Mouse (Mus musculus): ENCODE measurements at regions not wholly inside any gene's neighbourhood (a gene's known extent, or its start where the extent isn't known, plus 50 kb on each side); places are given as distances from the start of the nearest gene placed in this dataset.

DNA sequence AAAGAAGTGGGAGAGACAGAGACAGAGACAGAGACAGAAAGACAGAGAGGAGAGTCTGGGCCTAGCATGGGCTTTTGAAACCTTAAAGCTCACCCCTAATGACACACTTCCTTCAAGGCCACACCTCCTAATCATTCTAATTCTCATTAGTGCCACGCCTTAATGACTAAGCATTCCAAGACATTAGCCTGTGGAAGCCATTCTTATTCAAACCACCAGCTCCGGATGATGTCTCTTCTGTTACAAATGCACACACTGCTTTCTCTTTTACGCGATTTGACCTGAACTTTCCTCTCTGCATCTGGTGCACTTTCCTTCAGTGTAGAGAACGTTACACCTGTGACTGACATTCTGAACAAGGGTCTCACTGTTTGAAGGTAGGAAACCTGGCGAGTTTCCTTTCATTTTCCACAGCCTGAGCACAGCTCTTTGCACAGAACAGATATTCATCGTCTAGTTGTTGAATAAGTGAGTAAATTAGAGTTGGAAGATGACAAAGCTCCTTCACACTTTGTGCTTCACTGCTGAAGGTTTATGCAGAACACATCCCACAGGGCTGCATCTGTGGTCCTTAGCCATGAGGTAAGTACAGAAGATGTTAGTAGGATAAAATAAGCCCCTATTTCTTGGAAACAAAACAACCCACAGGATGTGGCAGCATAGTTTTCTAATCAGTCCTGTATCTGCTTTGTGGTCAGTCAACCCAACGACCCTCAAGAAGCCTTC is 116.8 kb downstream of the Faxc start:
- DNase-seq = no peak
- intact Hi-C loops (cut with DNase I) = no loop called here

DNA sequence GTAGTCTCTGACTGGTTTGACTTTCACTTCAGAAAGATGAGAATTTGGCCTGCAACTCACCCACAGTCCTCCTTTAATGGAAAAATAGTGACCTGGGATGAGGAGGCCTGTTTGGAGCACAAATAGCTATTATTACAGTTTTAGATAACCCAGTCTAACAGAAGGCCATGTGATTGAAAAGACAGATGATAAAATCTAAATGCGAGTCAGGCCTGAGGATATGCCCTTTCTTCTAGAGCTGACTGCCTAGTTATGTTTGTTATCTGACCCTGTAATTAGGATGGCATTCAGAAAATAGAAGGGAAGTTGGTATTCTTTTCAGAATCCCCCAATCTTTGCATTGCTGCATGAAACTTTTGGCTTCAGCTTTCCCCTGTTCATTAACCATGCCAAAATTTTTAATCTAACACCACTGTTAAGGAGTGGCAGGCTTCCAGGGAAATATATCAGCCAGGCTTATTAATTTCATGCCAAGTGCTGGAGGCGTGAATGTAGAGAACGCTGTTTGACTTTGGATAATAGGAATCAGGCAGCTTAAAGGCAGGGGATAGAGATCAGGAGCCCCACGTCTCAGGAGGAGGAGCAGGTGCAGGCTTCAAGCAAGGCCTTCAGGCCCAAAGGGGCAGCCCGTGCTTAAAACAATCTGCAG is 135.8 kb downstream of the Faxc start:
- peak; percentile 3 to 12 for DNase-seq
- intact Hi-C loops (cut with DNase I) = no loop called here

DNA sequence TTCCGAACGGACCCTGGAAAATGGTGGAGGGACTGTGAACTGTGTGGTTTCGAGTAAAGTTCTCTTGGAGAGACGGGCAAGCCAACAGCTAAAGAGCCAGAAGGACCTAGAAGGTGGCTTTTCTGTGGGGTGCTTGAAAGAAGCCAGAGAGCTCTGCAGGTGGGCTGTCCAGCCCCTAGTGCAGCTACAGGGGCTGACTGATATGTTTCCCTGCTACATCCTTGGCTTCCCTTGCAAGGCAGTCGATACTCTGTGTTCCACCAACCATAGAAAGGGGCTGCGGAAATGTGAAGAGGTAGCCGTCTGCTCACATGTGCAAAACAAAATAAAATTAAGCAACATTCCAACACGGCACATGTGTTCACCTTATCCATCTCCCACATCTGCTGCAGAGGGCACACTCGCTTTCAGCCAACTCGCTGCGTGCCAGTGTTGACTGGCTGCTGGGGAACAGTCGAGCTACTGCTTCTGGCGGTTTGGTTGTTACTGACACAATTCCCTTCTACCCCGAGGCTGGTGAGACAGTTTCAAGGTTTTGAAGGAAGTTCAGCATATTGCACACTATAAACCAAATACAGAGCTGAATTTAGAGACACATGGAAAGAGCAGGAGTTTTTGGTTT is 136.7 kb downstream of the Faxc start:
- intact Hi-C loops (cut with DNase I) = no loop called here
- DNase-seq = no peak

DNA sequence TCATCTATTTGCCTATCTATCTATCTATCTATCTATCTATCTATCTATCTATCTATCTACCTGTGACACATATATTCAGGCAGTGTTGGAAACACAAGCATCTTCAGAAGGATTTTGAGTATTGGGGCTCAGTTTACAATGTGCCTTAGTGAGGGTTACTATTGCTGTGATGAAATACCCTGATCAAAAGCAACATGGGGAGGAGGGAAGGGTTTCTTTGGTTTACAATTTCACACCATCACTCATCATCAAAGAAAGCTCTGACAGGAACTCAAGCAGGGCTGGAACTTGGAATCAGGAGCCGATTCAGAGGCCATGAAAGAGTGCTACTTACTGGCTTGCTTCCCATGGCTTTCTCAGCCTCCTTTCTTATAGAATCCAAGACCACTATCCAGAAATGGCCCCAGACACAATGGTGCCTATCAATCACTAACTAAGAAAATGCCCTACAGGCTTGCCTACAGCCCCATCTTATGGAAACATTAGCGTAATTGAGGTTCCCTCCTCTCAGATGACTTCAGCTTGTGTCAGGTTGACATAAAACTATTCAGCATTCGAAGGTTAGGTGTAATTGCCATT is 157.2 kb downstream of the Faxc start:
- intact Hi-C loops (cut with DNase I) = no loop called here
- DNase-seq = no peak

DNA sequence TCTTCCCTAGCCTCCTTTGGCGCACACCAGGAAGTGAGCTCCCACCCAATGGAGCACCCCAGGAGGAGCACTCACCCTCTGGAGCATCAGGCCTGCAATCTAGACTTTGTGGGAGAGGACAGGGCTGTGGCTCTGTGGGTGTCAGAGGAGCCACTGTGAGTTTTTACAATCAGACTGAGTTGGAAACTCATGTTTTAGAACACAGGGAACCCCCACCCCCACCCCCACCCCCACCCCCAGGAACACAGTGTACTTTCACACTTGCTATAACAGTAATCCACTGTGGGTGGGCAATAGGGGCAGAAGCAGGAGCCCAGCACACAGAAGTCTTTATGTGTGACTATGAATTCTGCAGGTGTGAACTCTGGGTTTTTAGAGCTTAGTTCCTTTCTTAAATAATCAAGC is 158.5 kb downstream of the Faxc start:
- no peak for DNase-seq
- intact Hi-C loops (cut with DNase I) = no loop called here

DNA sequence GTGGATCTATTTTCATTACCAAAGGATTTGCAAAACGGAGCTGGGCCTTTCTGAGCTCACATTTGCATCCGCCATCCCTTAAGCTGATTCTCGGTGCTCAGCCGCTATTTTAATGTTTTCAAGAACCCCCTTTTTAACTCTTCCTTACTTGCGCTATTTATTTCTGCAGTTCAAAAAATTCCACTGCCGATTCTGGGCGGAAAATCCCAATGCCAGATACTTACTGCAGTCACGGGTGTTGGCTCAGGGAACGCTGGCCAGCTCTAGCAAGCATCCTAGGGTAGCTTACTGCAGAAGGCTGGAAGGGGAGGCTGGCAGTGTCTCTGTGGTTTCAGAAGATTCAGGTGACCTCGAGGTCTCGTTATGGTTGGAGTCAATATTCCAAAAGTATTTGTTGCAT is 159.4 kb downstream of the Faxc start:
- intact Hi-C loops (cut with DNase I) = no loop called here
- DNase-seq = no peak

DNA sequence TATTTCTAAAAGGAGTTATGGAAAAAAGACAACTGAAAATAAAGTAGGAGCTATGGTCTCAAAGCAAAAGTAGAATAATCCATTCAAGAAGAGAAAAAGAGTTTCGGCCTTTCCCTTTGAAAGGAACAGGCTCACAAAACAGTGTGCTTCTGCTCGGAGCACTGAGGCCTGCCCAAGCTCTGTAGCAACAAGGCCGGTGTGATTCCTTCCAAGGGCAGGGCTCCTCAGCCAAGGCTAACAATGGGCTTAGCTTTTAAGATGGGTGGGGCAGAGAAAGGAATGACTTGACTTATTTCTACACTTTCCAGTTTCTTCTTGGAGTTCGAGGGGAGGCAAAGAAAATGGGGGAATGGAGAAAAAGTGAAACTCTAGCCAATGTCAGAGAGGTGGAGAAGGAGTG is 161.4 kb downstream of the Faxc start:
- intact Hi-C loops (cut with DNase I) = no loop called here
- DNase-seq = no peak

DNA sequence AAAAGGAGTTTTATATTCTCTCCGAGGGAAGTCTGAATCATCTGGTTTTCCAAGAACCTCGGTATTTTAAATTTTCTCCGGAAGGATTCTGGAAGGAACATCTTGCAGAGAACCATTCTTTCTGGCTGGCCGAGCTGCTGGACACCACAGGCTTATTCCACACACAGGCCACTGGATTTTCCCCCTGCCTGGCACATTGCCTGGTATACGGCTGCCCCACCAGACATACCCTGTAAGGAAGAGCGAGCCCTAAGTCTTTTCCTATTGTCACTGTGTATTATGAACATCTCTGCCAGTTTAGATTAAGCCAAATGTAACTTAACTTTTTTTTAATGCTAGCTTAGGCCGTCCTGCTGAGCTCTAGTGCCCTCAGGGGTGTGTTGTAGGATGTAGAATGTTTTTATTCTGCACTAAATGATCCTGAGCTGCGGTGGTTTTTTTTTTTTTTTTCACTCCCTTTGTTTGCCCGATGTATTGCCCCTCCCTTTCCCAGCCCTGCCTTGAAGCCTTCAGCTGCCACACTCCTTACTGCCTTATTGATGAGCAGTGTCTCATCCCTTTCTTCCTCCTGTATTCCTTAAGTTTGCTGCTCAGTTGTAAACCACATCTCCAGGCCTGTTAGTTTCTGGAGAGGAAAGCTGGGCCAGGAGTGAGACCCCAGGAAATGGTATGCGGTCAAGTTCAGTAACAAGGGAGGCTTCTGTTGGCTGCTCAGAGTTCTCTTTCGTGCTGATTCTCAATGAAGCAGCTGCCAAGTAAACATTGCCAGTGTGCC is 164.3 kb downstream of the Faxc start:
- no peak for DNase-seq
- intact Hi-C loops (cut with DNase I) = no loop called here

DNA sequence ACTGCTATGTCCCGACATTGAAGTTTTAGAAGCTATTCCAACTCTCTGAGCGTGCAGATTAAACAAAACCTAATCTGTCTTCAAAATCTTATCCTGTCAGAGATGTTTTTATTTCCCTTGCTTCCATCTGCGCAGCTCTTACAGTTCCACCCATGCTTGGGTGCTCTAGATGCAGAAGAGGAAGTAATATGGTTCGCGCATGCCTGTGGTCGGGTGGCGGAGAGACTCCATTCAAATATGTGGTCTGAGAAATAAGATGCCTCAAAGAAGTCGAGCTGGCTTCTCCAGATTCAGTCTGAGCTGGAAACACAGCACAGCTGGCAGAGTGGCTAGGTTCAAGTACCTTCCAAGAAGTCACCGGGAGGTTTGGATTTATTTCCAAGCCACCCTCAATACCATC is 167.5 kb downstream of the Faxc start:
- DNase-seq = no peak
- intact Hi-C loops (cut with DNase I) = no loop called here

DNA sequence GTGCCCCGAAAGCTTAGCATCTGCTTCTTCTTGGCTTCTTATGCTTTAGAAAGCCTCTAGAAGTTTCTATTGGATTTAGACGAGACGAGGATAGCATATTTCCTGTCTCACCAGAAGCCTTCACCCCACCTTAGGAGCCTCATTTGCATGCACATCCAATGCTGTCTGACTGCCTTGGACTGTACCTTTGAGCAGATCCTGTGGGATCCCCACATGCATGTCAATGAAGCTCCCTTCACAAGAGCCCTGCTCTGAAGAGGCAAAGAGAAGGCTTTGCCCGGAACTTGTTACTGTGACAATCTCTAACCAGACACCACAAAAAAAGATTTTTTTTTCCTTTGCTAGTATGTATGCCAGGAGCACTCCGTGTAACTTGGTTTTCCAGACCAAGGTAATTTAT is 171.3 kb downstream of the Faxc start:
- intact Hi-C loops (cut with DNase I) = no loop called here
- DNase-seq = no peak

DNA sequence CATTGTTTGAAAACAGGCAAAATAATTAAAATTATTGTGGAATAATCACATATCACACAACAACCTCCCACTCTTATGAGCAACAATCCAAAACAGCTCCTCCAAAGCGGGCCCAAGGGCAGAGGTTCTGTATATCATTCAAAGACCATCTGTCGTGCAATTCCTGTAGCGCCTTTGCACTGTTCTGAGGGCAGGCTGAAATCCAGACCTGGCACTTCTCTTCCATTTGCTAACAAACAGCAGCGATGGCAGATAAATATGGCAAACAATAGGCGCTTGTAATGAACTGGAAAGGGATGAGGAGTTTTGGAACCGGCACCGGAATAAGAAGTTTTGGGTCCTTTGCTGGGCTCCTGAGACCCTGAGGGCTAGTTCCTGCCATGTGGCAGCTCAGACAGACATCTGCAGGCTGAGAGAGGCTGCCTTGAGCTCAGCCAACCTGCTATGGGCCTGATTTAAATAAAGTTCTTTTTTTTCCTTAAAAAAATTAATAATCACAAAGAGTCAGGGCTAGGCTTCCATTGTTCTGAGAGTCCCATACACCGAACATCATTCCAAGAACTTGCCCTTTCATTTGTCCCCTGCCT is 172.0 kb downstream of the Faxc start:
- intact Hi-C loops (cut with DNase I) = no loop called here
- no peak for DNase-seq

DNA sequence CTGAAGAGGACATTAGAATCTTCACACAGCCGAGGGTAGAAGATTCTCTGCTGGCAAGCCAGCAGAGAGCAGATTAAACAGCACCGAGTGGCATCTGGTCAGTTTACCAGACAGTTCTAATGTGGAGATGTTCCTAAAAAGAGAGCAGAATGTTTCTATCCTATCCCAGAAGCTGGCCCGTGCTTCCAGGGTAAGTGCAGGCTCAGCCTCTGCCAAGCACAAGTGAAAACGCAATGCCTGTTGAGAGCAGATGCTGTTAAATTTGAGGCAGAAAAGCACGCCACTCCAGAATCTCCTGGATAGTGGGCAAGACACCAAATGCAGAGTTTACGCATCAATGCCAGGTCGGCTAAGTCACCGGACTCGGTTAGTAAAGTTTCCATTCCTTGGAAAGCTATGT is 175.8 kb downstream of the Faxc start:
- no peak for DNase-seq
- intact Hi-C loops (cut with DNase I) = no loop called here

DNA sequence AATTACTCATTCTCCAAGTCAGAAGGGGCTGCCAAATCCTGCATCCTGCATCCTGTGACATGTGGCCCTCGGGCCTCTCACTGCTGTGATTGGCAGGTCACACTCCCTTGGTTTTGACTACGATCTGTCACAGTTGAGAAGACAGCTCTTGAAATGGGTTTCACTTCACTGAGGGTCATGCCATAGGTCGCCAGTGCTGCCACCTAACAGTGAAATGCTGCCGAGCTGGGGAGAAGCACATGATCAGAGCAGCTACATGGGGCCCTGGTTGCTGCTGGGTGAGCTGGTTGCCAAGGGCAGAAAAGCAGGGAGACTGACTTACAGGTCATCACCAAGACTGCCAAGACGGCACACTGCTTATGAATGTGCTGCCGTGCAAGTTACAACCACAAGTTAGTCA is 178.3 kb downstream of the Faxc start:
- intact Hi-C loops (cut with DNase I) = no loop called here
- DNase-seq = no peak

DNA sequence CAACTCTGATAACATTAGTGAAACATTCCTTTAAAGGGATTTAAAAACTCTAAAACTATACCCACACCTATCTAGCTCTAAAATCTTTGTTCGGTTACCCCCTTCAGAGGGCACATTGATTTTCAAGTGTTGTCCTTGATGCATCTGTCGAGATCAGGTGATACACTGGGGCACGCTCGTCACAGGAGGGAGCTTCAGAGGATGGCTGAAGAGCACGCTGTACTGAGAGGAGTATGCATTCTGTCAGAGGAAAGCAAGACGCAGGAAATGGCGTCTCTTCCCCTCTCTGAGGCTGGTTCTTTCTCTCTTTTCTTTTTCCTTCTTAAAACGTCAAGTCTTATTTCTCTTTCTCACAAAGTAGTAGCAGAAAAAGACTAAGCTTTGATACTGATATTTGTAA is 179.3 kb downstream of the Faxc start:
- intact Hi-C loops (cut with DNase I) = no loop called here
- DNase-seq = no peak

DNA sequence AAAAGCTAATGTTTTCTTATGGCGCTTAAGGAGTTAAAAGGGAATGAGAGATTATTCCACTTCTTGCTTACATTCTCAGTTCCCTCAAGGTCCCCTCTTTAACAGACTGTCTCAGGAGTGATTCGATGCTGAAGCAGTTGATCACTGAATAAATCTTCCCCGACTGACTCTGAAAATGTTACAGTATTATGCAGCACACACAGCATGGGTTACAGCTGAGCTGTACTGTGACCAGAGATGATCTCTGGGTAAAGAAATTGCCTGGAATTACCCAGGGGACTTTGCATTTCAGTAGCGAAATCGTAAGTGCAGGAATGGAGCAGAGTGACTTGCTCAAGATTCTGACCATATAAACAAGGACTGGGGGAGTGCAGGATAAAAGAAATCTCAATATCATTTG is 181.1 kb downstream of the Faxc start:
- no peak for DNase-seq
- intact Hi-C loops (cut with DNase I) = no loop called here

DNA sequence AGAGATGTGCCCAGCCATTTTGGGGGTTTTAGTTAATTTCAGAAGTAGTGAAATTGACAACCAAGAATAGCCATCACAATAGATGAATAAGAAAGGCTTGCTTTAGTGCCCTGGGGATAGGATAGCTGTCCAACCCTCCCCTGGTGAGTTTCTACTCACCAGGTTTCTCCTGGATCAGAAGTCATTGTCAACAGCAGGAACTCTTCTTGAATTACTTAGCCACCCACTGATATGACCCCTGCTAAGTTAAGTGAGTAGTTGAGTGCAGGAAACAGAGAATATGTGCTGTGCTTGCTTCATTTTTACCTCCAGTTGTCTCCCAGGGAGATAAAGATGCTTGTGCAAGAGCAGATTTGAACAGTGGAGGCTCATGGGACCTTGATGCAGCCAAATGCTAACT is 183.3 kb downstream of the Faxc start:
- no peak for DNase-seq
- intact Hi-C loops (cut with DNase I) = no loop called here

DNA sequence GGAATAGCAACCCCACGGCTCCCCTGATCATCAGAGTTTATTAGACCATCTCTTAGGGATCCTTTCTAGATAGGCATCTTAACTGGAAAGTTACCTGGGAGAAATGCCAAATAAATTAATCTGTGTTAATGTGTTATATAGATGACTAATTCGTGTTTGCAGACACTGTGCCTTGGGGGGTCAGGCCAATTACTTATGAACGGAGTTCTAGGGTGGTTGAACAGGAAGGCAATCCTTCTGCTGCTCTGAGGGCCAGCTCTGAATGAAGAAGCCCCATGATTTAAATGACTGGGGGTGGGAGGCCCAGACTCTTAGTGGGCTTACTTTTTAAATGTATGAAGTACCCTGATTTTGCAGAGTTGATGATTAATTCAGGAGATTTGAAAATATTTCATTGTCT is 188.7 kb downstream of the Faxc start:
- no peak for DNase-seq
- intact Hi-C loops (cut with DNase I) = no loop called here

DNA sequence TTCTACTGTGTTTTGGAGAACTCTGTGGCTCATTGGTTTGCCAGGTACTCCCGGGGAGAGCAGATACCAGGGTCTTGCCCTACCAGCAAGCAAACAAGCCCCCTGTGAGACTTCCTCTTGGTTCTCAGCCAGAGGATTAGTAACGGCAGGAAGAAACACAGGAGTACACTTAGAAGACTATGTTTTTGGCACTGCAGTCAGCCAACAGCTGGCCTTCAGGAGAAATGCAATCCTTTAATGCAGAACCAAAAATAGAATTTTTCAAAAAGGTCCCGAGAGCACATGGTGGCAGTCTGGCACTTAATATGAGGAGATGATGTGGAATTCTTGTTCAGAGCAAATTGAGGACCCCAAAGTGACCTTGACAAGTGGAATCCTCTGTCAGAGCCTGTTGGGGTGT is 189.8 kb downstream of the Faxc start:
- intact Hi-C loops (cut with DNase I) = no loop called here
- peak; percentile 2 to 12 for DNase-seq

DNA sequence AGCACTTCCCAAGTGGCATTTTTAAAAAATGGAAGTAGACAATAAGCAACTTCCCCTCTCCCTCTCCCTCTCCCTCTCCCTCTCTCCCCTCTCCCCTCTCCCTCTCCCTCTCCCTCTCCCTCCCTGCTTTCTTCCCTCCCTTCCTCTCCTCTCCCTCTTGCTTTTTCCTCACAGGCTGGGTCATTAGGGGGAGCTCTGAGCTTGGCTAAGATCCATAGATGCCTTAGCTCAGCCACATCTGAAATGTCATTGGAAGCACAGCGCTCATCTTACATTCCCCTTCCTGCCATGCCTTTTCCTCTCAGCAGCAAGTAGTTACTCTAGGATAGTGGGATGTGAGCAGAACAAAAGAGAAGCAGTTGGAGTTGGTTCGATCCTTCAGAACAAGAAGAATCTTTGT is 190.3 kb downstream of the Faxc start:
- DNase-seq = no peak
- intact Hi-C loops (cut with DNase I) = no loop called here

DNA sequence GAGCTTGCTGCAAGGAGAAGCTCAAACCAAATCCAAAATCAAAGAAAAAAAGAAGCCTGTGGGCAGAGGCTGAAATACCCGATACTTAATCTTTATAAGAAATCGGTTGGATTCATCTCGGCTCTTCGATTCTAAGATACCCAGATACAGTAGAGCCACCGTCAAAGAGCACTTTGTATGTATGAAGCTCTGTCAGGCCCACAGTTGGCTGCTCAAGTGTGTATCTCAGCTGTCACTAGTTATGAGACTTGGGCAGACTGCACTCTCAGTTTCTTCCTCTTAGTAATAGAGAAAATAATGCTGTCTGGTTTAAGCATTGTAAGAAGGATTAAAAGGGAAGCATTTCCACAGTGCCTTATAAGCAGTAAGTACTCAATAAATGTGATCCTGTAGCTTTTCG is 193.7 kb downstream of the Faxc start:
- no peak for DNase-seq
- intact Hi-C loops (cut with DNase I) = no loop called here

DNA sequence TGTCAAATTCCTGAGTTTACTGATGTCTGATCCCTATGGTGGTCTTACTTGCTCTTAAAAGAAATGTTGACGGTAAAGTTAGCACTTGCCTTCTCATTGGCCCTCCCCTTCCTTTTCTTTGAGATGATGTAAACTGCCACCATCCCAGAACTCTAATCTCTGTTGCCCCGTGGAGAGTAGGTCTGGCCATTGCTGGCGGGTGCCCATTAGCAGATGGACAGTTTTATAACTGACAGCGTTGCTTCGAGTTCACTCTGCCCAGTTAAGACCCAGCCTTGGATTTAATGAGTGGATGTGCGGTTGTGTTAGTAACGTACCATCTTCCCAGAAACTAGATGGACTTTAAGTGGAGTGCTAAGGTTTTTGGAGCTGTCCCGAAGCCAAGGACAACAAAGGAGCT is 199.4 kb downstream of the Faxc start:
- intact Hi-C loops (cut with DNase I) = no loop called here
- no peak for DNase-seq
